Mouse (Mus musculus) liver, embryonic 14.5 days (tissue): ENCODE data around the gene Id1.

Experiments
- CTCF ChIP-seq: IDR thresholded peaks from 2 replicates; pipeline ENCODE4 v1.5.1; 2016; ENCODE audit warnings: antibody characterized with exemption, low read depth, control low read depth
- EP300 ChIP-seq: IDR thresholded peaks from 2 replicates; pipeline ENCODE4 v1.6.1; 2016; ENCODE audit warnings: antibody characterized with exemption, low read depth

DNA sequence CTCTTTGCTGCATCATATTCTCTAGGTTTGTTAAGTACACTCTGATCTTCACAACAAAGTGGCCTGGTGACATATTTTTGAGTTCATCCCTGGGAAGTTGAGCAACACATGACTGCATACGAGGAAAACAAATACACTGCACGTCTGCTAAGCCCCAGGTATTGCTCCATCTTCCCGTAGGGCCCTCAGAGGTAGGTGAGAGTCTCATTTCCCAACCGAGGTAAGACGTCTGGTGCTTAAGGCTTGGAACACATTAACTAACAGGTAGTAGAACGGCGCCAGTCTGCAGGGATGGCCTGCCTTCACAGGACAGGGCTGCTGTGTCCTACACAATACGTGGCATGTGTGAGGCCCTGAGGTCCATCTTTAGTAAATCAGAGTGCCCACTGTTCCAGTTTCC lies 48.6 kb downstream of the Id1 start:
- TF ChIP-seq CTCF: no peak
- no peak for TF ChIP-seq EP300
